Mouse (Mus musculus) gastrocnemius, postnatal 4 days (tissue): Measurements from ENCODE around the gene Eps8l3. TPM values are rescaled to one million over a fixed set of nuclear protein-coding genes. Genes with fewer than 3 reads are reported as not detected.

ENCODE experiments used
- DNase-seq, 2 experiments: peaks; one replicate each; pipeline ENCODE4 v3.0.0; 2021 to 2022; ENCODE audit warnings: low spot score in 2 of 2, mixed read lengths in 2 of 2
- total RNA-seq, 2 experiments: library from RNA; stranded (reverse); gene quantifications; 2 replicates each; pipeline ENCODE4 v1.2.3; 2021

Gene Eps8l3
- total RNA-seq, 2 experiments from 2014 or later = not detected

- DNase-seq = no peak
These were observed 18.2 kb downstream of the Eps8l3 start for GRCm38 (mm10) chr3:107895194-107895719.

- peak; percentile 76 to 87 for DNase-seq
These were observed 18.9 kb downstream of the Eps8l3 start, which contains the start of gene Gstm5 for GRCm38 (mm10) chr3:107895720-107896569. Gstm5 (plus strand) TSS chr3:107895821.

- no peak for DNase-seq
These were observed 21.7 kb downstream of the Eps8l3 start for GRCm38 (mm10) chr3:107898691-107899090.

GRCm38 (mm10) chr3:107900955-107901673 is 24.1 kb downstream of the Eps8l3 start:
- DNase-seq = no peak

GRCm38 (mm10) chr3:107905942-107906341 is 28.9 kb downstream of the Eps8l3 start:
- DNase-seq = no peak

- DNase-seq = no peak
These were observed 39.6 kb downstream of the Eps8l3 start for GRCm38 (mm10) chr3:107916674-107917073.

- DNase-seq = no peak
These were observed 40.1 kb downstream of the Eps8l3 start for GRCm38 (mm10) chr3:107917097-107917496.

GRCm38 (mm10) chr3:107917783-107918408 is 40.9 kb downstream of the Eps8l3 start:
- peak; percentile 28 to 55 for DNase-seq

- no peak for DNase-seq
These were observed 43.3 kb downstream of the Eps8l3 start for GRCm38 (mm10) chr3:107920348-107920747.

- DNase-seq = no peak
These were observed 48.3 kb downstream of the Eps8l3 start for GRCm38 (mm10) chr3:107925335-107925734.

- no peak for DNase-seq
These were observed 50.8 kb downstream of the Eps8l3 start for GRCm38 (mm10) chr3:107927841-107928240.

- no peak for DNase-seq
These were observed 51.7 kb downstream of the Eps8l3 start for GRCm38 (mm10) chr3:107928691-107929090.

- DNase-seq = no peak
These were observed 52.2 kb downstream of the Eps8l3 start for GRCm38 (mm10) chr3:107929243-107929642.

GRCm38 (mm10) chr3:107929731-107930130 is 52.7 kb downstream of the Eps8l3 start:
- no peak for DNase-seq

- DNase-seq = no peak
These were observed 54.1 kb downstream of the Eps8l3 start for GRCm38 (mm10) chr3:107931134-107931533.

- DNase-seq = peak; percentile 91 to 97
These were observed 54.6 kb downstream of the Eps8l3 start, which contains the start of gene Gstm7 for GRCm38 (mm10) chr3:107931670-107932069. Gstm7 (minus strand) TSS chr3:107931817.

- no peak for DNase-seq
These were observed 55.1 kb downstream of the Eps8l3 start for GRCm38 (mm10) chr3:107932128-107932527.

GRCm38 (mm10) chr3:107935268-107935667 is 58.2 kb downstream of the Eps8l3 start:
- no peak for DNase-seq

- no peak for DNase-seq
These were observed 58.9 kb downstream of the Eps8l3 start for GRCm38 (mm10) chr3:107935888-107936287.

GRCm38 (mm10) chr3:107939403-107939802 is 62.4 kb downstream of the Eps8l3 start:
- peak; percentile 45 to 53 for DNase-seq

GRCm38 (mm10) chr3:107939830-107940229 is 62.8 kb downstream of the Eps8l3 start:
- DNase-seq = no peak
